Mouse (Mus musculus) MEL (cell line): Measurements from ENCODE around the gene Ppargc1a.

Source experiments
- CTCF ChIP-seq, 3 experiments: IDR thresholded peaks in 2 of 3; conservative IDR thresholded peaks in 1 of 3; 2 replicates each; pipeline ENCODE4 v1.5.1; 2011 to 2012; ENCODE audit warnings: low read length in 3 of 3, low read depth in 2 of 3, mild to moderate bottlenecking in 2 of 3, improper control_type of control experiment in 1 of 3, inconsistent platforms in 1 of 3, mixed read lengths in 1 of 3, moderate library complexity in 1 of 3; ENCODE audit not compliant: control insufficient read depth in 1 of 3, insufficient read depth in 1 of 3, poor library complexity in 1 of 3, severe bottlenecking in 1 of 3
- GABPA ChIP-seq: IDR thresholded peaks from 2 replicates; pipeline ENCODE4 v1.6.1; 2012; ENCODE audit warnings: low read depth, mild to moderate bottlenecking, inconsistent platforms, low read length, improper control_type of control experiment, moderate library complexity
- GATA1 ChIP-seq: IDR thresholded peaks from 2 replicates; pipeline ENCODE4 v1.6.1; 2011; ENCODE audit warnings: low read depth, low read length, improper control_type of control experiment
- HCFC1 ChIP-seq: IDR thresholded peaks from 2 replicates; pipeline ENCODE4 v1.6.1; 2012; ENCODE audit warnings: low read depth, mild to moderate bottlenecking, inconsistent platforms, low read length, improper control_type of control experiment, moderate library complexity
- KAT2A ChIP-seq: conservative IDR thresholded peaks from 2 replicates; pipeline ENCODE4 v1.6.1; 2012; ENCODE audit warnings: low read depth, low read length, improper control_type of control experiment, inconsistent platforms
- MAFK ChIP-seq: IDR thresholded peaks from 2 replicates; pipeline ENCODE4 v1.6.1; 2011; ENCODE audit warnings: low read depth, mild to moderate bottlenecking, low read length, improper control_type of control experiment, borderline replicate concordance
- MYB ChIP-seq: IDR thresholded peaks from 2 replicates; pipeline ENCODE4 v1.6.1; 2011; ENCODE audit warnings: mild to moderate bottlenecking, low read depth, low read length, improper control_type of control experiment
- POLR2A ChIP-seq, 2 experiments: IDR thresholded peaks; 2 replicates each; pipeline ENCODE4 v1.6.1; 2011 to 2012; ENCODE audit warnings: low read length in 2 of 2, mild to moderate bottlenecking in 2 of 2, control low read depth in 1 of 2, improper control_type of control experiment in 1 of 2, low read depth in 1 of 2, moderate library complexity in 1 of 2; ENCODE audit not compliant: control insufficient read depth in 1 of 2, insufficient read depth in 1 of 2, poor library complexity in 1 of 2
- POLR2AphosphoS2 ChIP-seq: IDR thresholded peaks from 2 replicates; pipeline ENCODE4 v1.6.1; 2011; ENCODE audit warnings: low read length, improper control_type of control experiment
- POLR2AphosphoS5 ChIP-seq: IDR thresholded peaks from 2 replicates; pipeline ENCODE4 v1.6.1; 2012; ENCODE audit warnings: low read depth, borderline replicate concordance, mild to moderate bottlenecking, inconsistent platforms, low read length, moderate library complexity, mixed read lengths
- SIN3A ChIP-seq: IDR thresholded peaks from 2 replicates; pipeline ENCODE4 v1.6.1; 2012; ENCODE audit warnings: low read length, improper control_type of control experiment, inconsistent platforms
- TBP ChIP-seq: IDR thresholded peaks from 2 replicates; pipeline ENCODE4 v1.8.0; 2011; ENCODE audit warnings: low read depth, low read length, improper control_type of control experiment
- ZNF384 ChIP-seq: IDR thresholded peaks from 2 replicates; pipeline ENCODE4 v1.6.1; 2012; ENCODE audit warnings: low read depth, mild to moderate bottlenecking, inconsistent platforms, low read length, improper control_type of control experiment

DNA sequence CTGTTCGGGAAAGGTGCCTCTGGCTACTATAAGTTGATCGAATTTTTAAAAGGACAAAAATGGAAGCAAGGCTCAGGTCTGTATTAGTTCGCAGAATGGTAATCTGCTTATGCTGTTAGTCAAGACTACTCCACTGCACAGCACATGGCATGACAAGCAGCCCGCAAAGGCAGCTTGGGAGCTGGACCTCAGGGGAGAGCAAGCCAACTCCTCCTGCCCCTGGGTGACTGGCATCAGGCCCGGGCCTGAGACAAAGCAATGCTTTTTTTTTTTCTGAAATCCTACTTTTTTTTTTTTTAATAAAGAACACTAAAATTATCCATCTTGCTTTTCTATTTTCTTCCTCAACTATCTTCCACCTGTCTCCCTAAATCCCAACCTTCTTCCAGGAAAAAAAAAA, 15.1 kb upstream of the Ppargc1a start:
- TF ChIP-seq CTCF (IDR thresholded peaks at IDR 0.05 in 2 of 3, conservative IDR thresholded peaks at IDR 0.05 in 1 of 3; ENCODE audit: control insufficient read depth in 1 of 3, insufficient read depth in 1 of 3, low read depth in 2 of 3, low read length in 3 of 3, poor library complexity in 1 of 3, severe bottlenecking in 1 of 3) (no peak), POLR2AphosphoS2 (no peak), SIN3A (no peak), MAFK (no peak), POLR2A (IDR thresholded peaks at IDR 0.05; ENCODE audit: control insufficient read depth in 1 of 2, insufficient read depth in 1 of 2, low read depth in 1 of 2, low read length in 2 of 2, poor library complexity in 1 of 2) (no peak), TBP (no peak), HCFC1 (no peak), GATA1 (no peak), MYB (no peak), KAT2A (no peak), ZNF384 (no peak), POLR2AphosphoS5 (no peak), GABPA (no peak)
